Mouse (Mus musculus): ENCODE data around the gene C2cd4b. TPM values are rescaled to one million over a fixed set of nuclear protein-coding genes. Genes with fewer than 3 reads are reported as not detected.

C2cd4b gene
- polyA plus RNA-seq, 1 experiment: 0.53 TPM

- DNase-seq (ENCODE audit: low read depth): peak; percentile 45
- TF ChIP-seq CTCF (IDR thresholded peaks at IDR 0.05; ENCODE audit: borderline replicate concordance, extremely low read depth, insufficient read depth, insufficient read length): no peak
- TF ChIP-seq POLR2A (IDR thresholded peaks at IDR 0.05; ENCODE audit: borderline replicate concordance, extremely low read depth, insufficient read depth, insufficient read length, poor library complexity, severe bottlenecking): no peak
These were observed 19.3 kb downstream of the C2cd4b start for GRCm38 (mm10) chr9:67778553-67778952.

GRCm38 (mm10) chr9:67782786-67783185 is 23.5 kb downstream of the C2cd4b start:
- TF ChIP-seq CTCF (IDR thresholded peaks at IDR 0.05; ENCODE audit: borderline replicate concordance, extremely low read depth, insufficient read depth, insufficient read length) (no peak), POLR2A (IDR thresholded peaks at IDR 0.05; ENCODE audit: borderline replicate concordance, extremely low read depth, insufficient read depth, insufficient read length, poor library complexity, severe bottlenecking) (no peak)
- DNase-seq (ENCODE audit: low read depth): no peak

- no peak for TF ChIP-seq CTCF (IDR thresholded peaks at IDR 0.05; ENCODE audit: borderline replicate concordance, extremely low read depth, insufficient read depth, insufficient read length)
- DNase-seq (ENCODE audit: low read depth): no peak
These were observed 24.2 kb downstream of the C2cd4b start for GRCm38 (mm10) chr9:67783464-67783863.

GRCm38 (mm10) chr9:67783925-67784324 is 24.7 kb downstream of the C2cd4b start:
- no peak for TF ChIP-seq POLR2A (IDR thresholded peaks at IDR 0.05; ENCODE audit: borderline replicate concordance, extremely low read depth, insufficient read depth, insufficient read length, poor library complexity, severe bottlenecking)
- peak; percentile 44; the same call in 1 of the 2 replicates for TF ChIP-seq CTCF (IDR thresholded peaks at IDR 0.05; ENCODE audit: borderline replicate concordance, extremely low read depth, insufficient read depth, insufficient read length)
- no peak for DNase-seq (ENCODE audit: low read depth)

GRCm38 (mm10) chr9:67786311-67786710 is 27.1 kb downstream of the C2cd4b start:
- DNase-seq (ENCODE audit: low read depth): no peak
- TF ChIP-seq CTCF (IDR thresholded peaks at IDR 0.05; ENCODE audit: borderline replicate concordance, extremely low read depth, insufficient read depth, insufficient read length): no peak
- TF ChIP-seq POLR2A (IDR thresholded peaks at IDR 0.05; ENCODE audit: borderline replicate concordance, extremely low read depth, insufficient read depth, insufficient read length, poor library complexity, severe bottlenecking): no peak

GRCm38 (mm10) chr9:67787671-67788070 is 28.4 kb downstream of the C2cd4b start:
- no peak for DNase-seq (ENCODE audit: low read depth)
- TF ChIP-seq POLR2A (IDR thresholded peaks at IDR 0.05; ENCODE audit: borderline replicate concordance, extremely low read depth, insufficient read depth, insufficient read length, poor library complexity, severe bottlenecking) (no peak), CTCF (IDR thresholded peaks at IDR 0.05; ENCODE audit: borderline replicate concordance, extremely low read depth, insufficient read depth, insufficient read length) (no peak)

GRCm38 (mm10) chr9:67792405-67792804 is 33.2 kb downstream of the C2cd4b start:
- no peak for DNase-seq (ENCODE audit: low read depth)
- no peak for TF ChIP-seq POLR2A (IDR thresholded peaks at IDR 0.05; ENCODE audit: borderline replicate concordance, extremely low read depth, insufficient read depth, insufficient read length, poor library complexity, severe bottlenecking)
- no peak for TF ChIP-seq CTCF (IDR thresholded peaks at IDR 0.05; ENCODE audit: borderline replicate concordance, extremely low read depth, insufficient read depth, insufficient read length)

GRCm38 (mm10) chr9:67793501-67793900 is 34.3 kb downstream of the C2cd4b start:
- DNase-seq (ENCODE audit: low read depth): no peak
- no peak for TF ChIP-seq CTCF (IDR thresholded peaks at IDR 0.05; ENCODE audit: borderline replicate concordance, extremely low read depth, insufficient read depth, insufficient read length)
- TF ChIP-seq POLR2A (IDR thresholded peaks at IDR 0.05; ENCODE audit: borderline replicate concordance, extremely low read depth, insufficient read depth, insufficient read length, poor library complexity, severe bottlenecking): no peak

GRCm38 (mm10) chr9:67794216-67794615 is 35.0 kb downstream of the C2cd4b start:
- peak; percentile 51 for DNase-seq (ENCODE audit: low read depth)
- no peak for TF ChIP-seq CTCF (IDR thresholded peaks at IDR 0.05; ENCODE audit: borderline replicate concordance, extremely low read depth, insufficient read depth, insufficient read length)
- TF ChIP-seq POLR2A (IDR thresholded peaks at IDR 0.05; ENCODE audit: borderline replicate concordance, extremely low read depth, insufficient read depth, insufficient read length, poor library complexity, severe bottlenecking): no peak

GRCm38 (mm10) chr9:67794668-67795067 is 35.4 kb downstream of the C2cd4b start:
- TF ChIP-seq POLR2A (IDR thresholded peaks at IDR 0.05; ENCODE audit: borderline replicate concordance, extremely low read depth, insufficient read depth, insufficient read length, poor library complexity, severe bottlenecking) (no peak), CTCF (IDR thresholded peaks at IDR 0.05; ENCODE audit: borderline replicate concordance, extremely low read depth, insufficient read depth, insufficient read length) (no peak)
- peak; percentile 29 for DNase-seq (ENCODE audit: low read depth)

GRCm38 (mm10) chr9:67795205-67795675 is 36.0 kb downstream of the C2cd4b start:
- TF ChIP-seq POLR2A (IDR thresholded peaks at IDR 0.05; ENCODE audit: borderline replicate concordance, extremely low read depth, insufficient read depth, insufficient read length, poor library complexity, severe bottlenecking) (no peak), CTCF (IDR thresholded peaks at IDR 0.05; ENCODE audit: borderline replicate concordance, extremely low read depth, insufficient read depth, insufficient read length) (no peak)
- DNase-seq (ENCODE audit: low read depth): peak; percentile 93

- DNase-seq (ENCODE audit: low read depth): no peak
- TF ChIP-seq POLR2A (IDR thresholded peaks at IDR 0.05; ENCODE audit: borderline replicate concordance, extremely low read depth, insufficient read depth, insufficient read length, poor library complexity, severe bottlenecking): no peak
- TF ChIP-seq CTCF (IDR thresholded peaks at IDR 0.05; ENCODE audit: borderline replicate concordance, extremely low read depth, insufficient read depth, insufficient read length): no peak
These were observed 40.0 kb downstream of the C2cd4b start for GRCm38 (mm10) chr9:67799078-67799819.
